Mouse (Mus musculus): ENCODE measurements around the gene Gm3238.
"Not testable (repeated sequence)": the region's sequence is repeated elsewhere in the genome, so short reads cannot be mapped to it uniquely, and the experiment has no call there.

- not testable (repeated sequence) for TF ChIP-seq POLR2A (IDR thresholded peaks at IDR 0.05; ENCODE audit: low read depth, low read length); CTCF (IDR thresholded peaks at IDR 0.05; ENCODE audit: extremely low read depth, insufficient read length, insufficient replicate concordance, low read depth, low read length)
Observed at GRCm38 (mm10) chr10:77752312-77752711, 18.8 kb downstream of the Gm3238 start.

All from small intestine, adult 2 months (tissue).